Mouse (Mus musculus) lung, adult 2 months (tissue): ENCODE measurements around the gene Defb23. TPM values are rescaled to one million over a fixed set of nuclear protein-coding genes. Genes with fewer than 3 reads are reported as not detected.

Experiments used
- DNase-seq: peaks from one replicate; pipeline ENCODE4 v3.0.0; 2022
- H3K4me1 ChIP-seq: fragments of 200-500 bp; 2 replicates; pipeline ENCODE4 v1.6.1; 2011; ENCODE audit warnings: low read length; ENCODE audit not compliant: control insufficient read depth, insufficient read depth
- H3K4me3 ChIP-seq: fragments of 200-500 bp; replicated peaks from 2 replicates; pipeline ENCODE3; 2011; ENCODE audit warnings: low read depth, mild to moderate bottlenecking, control low read depth, low read length; ENCODE audit errors: extremely low read depth
- CTCF ChIP-seq: fragments of 200-500 bp; IDR thresholded peaks from 2 replicates; pipeline ENCODE4 v1.5.1; 2011; ENCODE audit warnings: mild to moderate bottlenecking, low read length, control low read depth; ENCODE audit not compliant: insufficient read depth
- POLR2A ChIP-seq: fragments of 200-500 bp; IDR thresholded peaks from 2 replicates; pipeline ENCODE4 v1.6.1; 2011; ENCODE audit warnings: low read depth, mild to moderate bottlenecking, control low read depth, low read length, borderline replicate concordance; ENCODE audit errors: extremely low read depth
- WGBS: fragments of 180-500 bp; shearing (Covaris S2); methylation state at CpG from one replicate; pipeline ENCODE4 v1.1.7; 2018; 5-methylcytosine and 5-hydroxymethylcytosine counted together
- polyA plus RNA-seq: library from polyadenylated mRNA; depleted of rRNA; stranded (reverse); fragments of >200 nt; gene quantifications from 2 replicates; pipeline ENCODE4 v1.2.3, GENCODE M21; 2012; rRNA removed

The Defb23 gene
- not detected in 2 replicates for polyA plus RNA-seq

GRCm38 (mm10) chr2:152464570-152465150 lies at the start of gene Defb23:
Defb23 (minus strand) TSS chr2:152464620.
- TF ChIP-seq CTCF: no peak
- no peak for TF ChIP-seq POLR2A
- no peaks in the 10 kb centered on the region for H3K4me1 ChIP-seq

GRCm38 (mm10) chr2:152511592-152511991 lies 47.2 kb upstream of the Defb23 start, which contains the start of gene Defb26:
Defb26 (minus strand) TSS chr2:152511692.
- 94% methylated on average over 1 of the region's 1 CpGs for WGBS
- DNase-seq: no peak
- Histone ChIP-seq H3K4me3 (no peak within 1 kb of the TSS), H3K4me1 (no peaks in the 10 kb centered on the region)
- TF ChIP-seq CTCF: no peak
- no peak for TF ChIP-seq POLR2A

More at GRCm38 (mm10) chr2:152464570-152465150, at the start of gene Defb23:
- no peak within 1 kb of the TSS for H3K4me3 ChIP-seq
- no peak for DNase-seq
- 87% methylated on average over 3 of the region's 3 CpGs for WGBS

- no peaks in the 10 kb centered on the region for H3K4me1 ChIP-seq
- no peak overlapping the region for H3K4me3 ChIP-seq
- DNase-seq: no peak
- TF ChIP-seq POLR2A (no peak), CTCF (no peak)
- 72% methylated on average over 2 of the region's 2 CpGs for WGBS
Observed at GRCm38 (mm10) chr2:152503950-152504349, 39.5 kb upstream of the Defb23 start.

GRCm38 (mm10) chr2:152500863-152501229 lies 36.4 kb upstream of the Defb23 start:
- Histone ChIP-seq H3K4me3 (no peak overlapping the region), H3K4me1 (no peaks in the 10 kb centered on the region)
- no peak for TF ChIP-seq POLR2A
- TF ChIP-seq CTCF: no peak
- WGBS: 80% methylated on average over 6 of the region's 6 CpGs
- no peak for DNase-seq

- no peak overlapping the region for H3K4me3 ChIP-seq
- 58% methylated on average over 7 of the region's 7 CpGs for WGBS
- TF ChIP-seq POLR2A: no peak
- no peak for TF ChIP-seq CTCF
- no peak for DNase-seq
- no peaks in the 10 kb centered on the region for H3K4me1 ChIP-seq
Observed at GRCm38 (mm10) chr2:152500204-152500862, 35.9 kb upstream of the Defb23 start.

- 55% methylated on average over 6 of the region's 6 CpGs for WGBS
- no peak for DNase-seq
- Histone ChIP-seq H3K4me1 (no peaks in the 10 kb centered on the region), H3K4me3 (no peak overlapping the region)
- TF ChIP-seq CTCF (no peak), POLR2A (no peak)
Observed at GRCm38 (mm10) chr2:152498020-152498419, 33.6 kb upstream of the Defb23 start.

GRCm38 (mm10) chr2:152493151-152493550 lies 28.7 kb upstream of the Defb23 start:
- WGBS: 72% methylated on average over 6 of the region's 6 CpGs
- TF ChIP-seq CTCF: peak; percentile 23; the same call in 1 of the 2 replicates
- no peak for TF ChIP-seq POLR2A
- no peaks in the 10 kb centered on the region for H3K4me1 ChIP-seq
- DNase-seq: no peak
- no peak overlapping the region for H3K4me3 ChIP-seq

- H3K4me1 ChIP-seq: no peaks in the 10 kb centered on the region
- H3K4me3 ChIP-seq: no peak within 1 kb of the TSS
- no peak for DNase-seq
- TF ChIP-seq POLR2A: no peak
- no peak for TF ChIP-seq CTCF
Observed at GRCm38 (mm10) chr2:152490038-152490437, 25.6 kb upstream of the Defb23 start, which contains the start of gene Defb22. Defb22 (minus strand) TSS chr2:152490138.

- Histone ChIP-seq H3K4me3 (no peak overlapping the region), H3K4me1 (no peaks in the 10 kb centered on the region)
- WGBS: 78% methylated on average over 2 of the region's 2 CpGs
- no peak for DNase-seq
- no peak for TF ChIP-seq POLR2A
- 0 out of 2 replicates have a peak, but pooled peaks have one; percentile 5 for TF ChIP-seq CTCF
Observed at GRCm38 (mm10) chr2:152487024-152487423, 22.6 kb upstream of the Defb23 start.

GRCm38 (mm10) chr2:152481726-152482125 lies 17.3 kb upstream of the Defb23 start:
- WGBS: 76% methylated on average over 7 of the region's 7 CpGs
- no peak for DNase-seq
- Histone ChIP-seq H3K4me3 (no peak overlapping the region), H3K4me1 (no peaks in the 10 kb centered on the region)
- TF ChIP-seq POLR2A (no peak), CTCF (no peak)

GRCm38 (mm10) chr2:152480881-152481280 lies 16.5 kb upstream of the Defb23 start:
- DNase-seq: no peak
- WGBS: 75% methylated on average over 3 of the region's 3 CpGs
- Histone ChIP-seq H3K4me1 (no peaks in the 10 kb centered on the region), H3K4me3 (no peak overlapping the region)
- TF ChIP-seq POLR2A (no peak), CTCF (no peak)
